Mouse (Mus musculus): ENCODE results near the gene Ccdc183.

DNA sequence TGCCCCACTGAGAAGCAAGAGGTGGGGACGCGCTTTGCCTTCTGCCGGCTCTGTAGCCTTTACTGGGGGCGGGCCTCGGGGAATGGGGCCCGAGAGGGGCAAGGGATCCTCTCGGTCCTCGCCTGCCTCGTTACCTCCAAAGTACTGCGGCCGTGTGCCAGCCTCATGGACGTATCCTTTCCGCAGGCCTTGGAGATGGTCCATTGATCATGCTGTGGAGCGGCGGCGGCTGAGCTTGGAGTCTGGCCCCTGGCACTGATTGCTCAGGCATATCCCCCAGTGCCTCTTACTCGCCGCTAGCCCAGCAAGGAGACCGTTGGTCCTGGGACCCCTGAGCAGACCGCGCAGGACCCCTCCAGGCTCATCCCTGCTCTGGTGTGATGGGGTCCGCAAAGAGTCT is 1.1 kb downstream of the Ccdc183 start:
- TF ChIP-seq POLR2A (IDR thresholded peaks at IDR 0.05; ENCODE audit: insufficient read depth, low read depth, low read length) (no peak), EP300 (IDR thresholded peaks at IDR 0.05; ENCODE audit: insufficient read depth, low read depth, low read length) (no peak)

Measured in heart, adult 2 months (tissue).